Mouse (Mus musculus) ES-E14 (cell line): ENCODE results near the gene Olfr320.

Experiments used
- CHD2 ChIP-seq: IDR thresholded peaks from 2 replicates; pipeline ENCODE4 v1.6.1; 2014; ENCODE audit warnings: mild to moderate bottlenecking, low read depth, low read length, inconsistent platforms
- HCFC1 ChIP-seq: IDR thresholded peaks from 2 replicates; pipeline ENCODE4 v1.6.1; 2012; ENCODE audit warnings: low read length, inconsistent platforms, borderline replicate concordance; ENCODE audit not compliant: insufficient read depth
- ZC3H11A ChIP-seq: IDR thresholded peaks from 2 replicates; pipeline ENCODE4 v1.6.1; 2012; ENCODE audit warnings: low read depth, mild to moderate bottlenecking, inconsistent platforms, low read length, borderline replicate concordance
- ZNF384 ChIP-seq: IDR thresholded peaks from 2 replicates; pipeline ENCODE4 v1.6.1; 2012; ENCODE audit warnings: low read depth, low read length, inconsistent platforms

DNA sequence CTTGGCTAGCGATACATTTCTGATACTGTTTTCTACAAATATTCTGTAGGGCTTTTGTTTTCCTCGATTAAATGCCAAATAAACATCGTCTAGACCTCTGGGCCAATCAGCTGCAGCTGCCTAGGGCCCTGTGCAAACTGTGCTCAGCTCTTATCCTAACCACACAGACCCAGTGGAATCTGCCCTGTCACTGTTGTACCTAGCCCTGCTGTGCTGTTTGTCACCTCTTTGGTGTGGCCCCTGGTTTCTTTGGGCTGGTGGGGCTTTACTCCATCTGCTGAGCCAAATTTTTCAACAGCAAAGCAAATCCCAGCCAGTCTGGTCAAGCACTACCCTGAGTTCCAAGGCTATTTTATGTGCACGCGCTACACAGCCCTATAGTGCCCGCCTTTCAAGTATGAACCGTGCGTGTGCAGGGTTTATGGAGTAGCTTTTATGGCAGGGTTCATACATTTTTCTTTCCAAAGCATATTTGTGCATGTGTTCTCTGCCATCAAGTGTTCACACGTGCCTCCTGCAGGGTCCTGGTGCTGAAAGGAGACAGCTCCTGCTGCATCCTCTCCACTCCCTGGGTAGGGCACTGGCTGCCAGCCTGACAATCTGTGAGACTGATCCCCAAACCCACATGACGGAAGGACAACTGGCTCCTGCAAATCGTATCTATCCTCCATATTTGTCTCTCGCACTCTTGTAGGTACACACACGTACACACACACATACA is 39.1 kb upstream of the Olfr320 start:
- no peak for TF ChIP-seq CHD2
- TF ChIP-seq ZNF384, result no peak
- no peak for TF ChIP-seq HCFC1
- no peak for TF ChIP-seq ZC3H11A
